Mouse (Mus musculus): ENCODE measurements around the gene Defb30. TPM values are rescaled to one million over a fixed set of nuclear protein-coding genes. Genes with fewer than 3 reads are reported as not detected.

The Defb30 gene
- polyA plus RNA-seq, 1 experiment from 2014 or later = not detected

GRCm38 (mm10) chr14:63011471-63011870, 38.3 kb downstream of the Defb30 start, which contains the start of gene Defb43:
Gene Defb43 (plus strand): TSS chr14:63011771.
- Histone ChIP-seq H3K4me2 (no peak within 1 kb of the TSS), H3K36me3 (no peaks in the 10 kb centered on the region), H3K9me3 (no peaks in the 10 kb centered on the region), H3K4me3 (no peak within 1 kb of the TSS), H3K9ac (no peak within 1 kb of the TSS), H3K27me3 (no peaks in the 10 kb centered on the region), H3K27ac (no peak within 1 kb of the TSS), H3K4me1 (no peaks in the 10 kb centered on the region)
- WGBS = 95% methylated on average over 5 of the region's 5 CpGs
- no peak for ATAC-seq (ENCODE audit: insufficient number of reproducible peaks, insufficient read depth, low FRiP score, low TSS enrichment, low read depth)

- no peaks in the 10 kb centered on the region for H3K36me3 ChIP-seq
- H3K4me2 ChIP-seq = no peak overlapping the region
- H3K27ac ChIP-seq = no peak overlapping the region
- ATAC-seq (ENCODE audit: insufficient number of reproducible peaks, insufficient read depth, low FRiP score, low TSS enrichment, low read depth) = no peak
- 52% methylated on average over 2 of the region's 2 CpGs for WGBS
- no peaks in the 10 kb centered on the region for H3K27me3 ChIP-seq
- H3K9ac ChIP-seq = no peak overlapping the region
- H3K4me3 ChIP-seq = no peak overlapping the region
- no peaks in the 10 kb centered on the region for H3K4me1 ChIP-seq
- H3K9me3 ChIP-seq = no peaks in the 10 kb centered on the region
Measured at GRCm38 (mm10) chr14:63002588-63002987, 47.2 kb downstream of the Defb30 start.

DNA sequence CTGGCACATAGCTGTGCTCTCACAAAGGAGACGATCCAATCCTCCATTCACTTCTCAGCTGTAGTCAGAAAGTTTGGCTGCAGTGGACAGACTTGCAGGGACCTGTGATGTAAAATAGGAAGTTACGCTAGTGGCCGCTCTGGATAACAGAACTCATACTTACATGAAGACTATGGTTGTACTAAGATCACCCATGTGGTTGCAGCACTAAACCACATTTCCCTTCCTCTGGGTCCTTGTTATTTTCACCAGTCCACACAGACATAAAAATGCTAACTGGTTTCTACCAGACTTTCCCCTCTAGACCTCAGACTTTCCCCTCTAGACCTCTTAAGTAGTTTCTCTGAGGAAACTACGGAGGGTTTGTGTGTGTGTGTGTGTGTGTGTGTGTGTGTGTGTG, 50.8 kb downstream of the Defb30 start:
- Histone ChIP-seq H3K4me1 (no peaks in the 10 kb centered on the region), H3K36me3 (no peaks in the 10 kb centered on the region), H3K4me2 (no peak overlapping the region), H3K9me3 (no peaks in the 10 kb centered on the region), H3K27me3 (no peaks in the 10 kb centered on the region), H3K4me3 (no peak overlapping the region), H3K9ac (no peak overlapping the region), H3K27ac (no peak overlapping the region)
- no peak for ATAC-seq (ENCODE audit: insufficient number of reproducible peaks, insufficient read depth, low FRiP score, low TSS enrichment, low read depth)
- WGBS = 91% methylated on average over 4 of the region's 4 CpGs

- ATAC-seq (ENCODE audit: insufficient number of reproducible peaks, insufficient read depth, low FRiP score, low TSS enrichment, low read depth) = no peak
- Histone ChIP-seq H3K4me1 (peaks cover 6% of the 10 kb centered on the region), H3K36me3 (no peaks in the 10 kb centered on the region), H3K4me2 (no peak within 1 kb of the TSS), H3K27ac (no peak within 1 kb of the TSS), H3K9ac (no peak within 1 kb of the TSS), H3K9me3 (no peaks in the 10 kb centered on the region), H3K27me3 (no peaks in the 10 kb centered on the region), H3K4me3 (no peak within 1 kb of the TSS)
- 82% methylated on average over 8 of the region's 8 CpGs for WGBS
Measured at GRCm38 (mm10) chr14:62997777-62998176, 52.0 kb downstream of the Defb30 start, which contains the start of gene Defb47. Gene Defb47 (plus strand): TSS chr14:62998077.

DNA sequence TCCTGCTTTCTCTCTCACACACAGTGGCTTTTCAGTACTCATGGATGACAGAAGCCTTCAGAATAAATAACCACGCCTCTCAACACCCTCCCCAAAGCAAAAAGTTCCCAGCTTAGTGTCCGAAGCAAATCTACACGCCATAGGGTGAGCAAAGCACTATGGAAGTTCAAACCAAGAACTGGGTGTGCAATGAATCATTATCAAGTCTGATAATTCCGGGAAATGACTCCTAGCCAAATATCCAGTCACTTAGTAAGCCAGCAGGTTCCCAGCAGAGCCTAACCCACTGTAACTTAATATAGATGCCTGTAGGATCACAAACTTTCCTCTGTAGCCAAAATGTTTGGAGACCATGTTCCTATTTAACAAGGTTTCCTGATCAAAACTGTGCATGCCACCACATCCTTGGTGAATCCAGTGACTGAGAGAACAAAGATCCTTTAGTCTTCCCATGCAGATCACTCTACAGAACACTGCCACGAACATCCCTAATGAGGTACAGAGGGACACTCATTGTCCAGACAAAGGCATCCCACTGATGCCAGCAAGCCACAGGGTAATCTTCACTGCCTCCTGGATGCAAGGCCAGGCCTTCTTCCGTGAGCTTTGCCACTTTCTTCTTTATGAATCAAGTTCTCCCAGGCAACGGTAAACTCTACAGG, 57.8 kb downstream of the Defb30 start:
- no peak for ATAC-seq (ENCODE audit: insufficient number of reproducible peaks, insufficient read depth, low FRiP score, low TSS enrichment, low read depth)

DNA sequence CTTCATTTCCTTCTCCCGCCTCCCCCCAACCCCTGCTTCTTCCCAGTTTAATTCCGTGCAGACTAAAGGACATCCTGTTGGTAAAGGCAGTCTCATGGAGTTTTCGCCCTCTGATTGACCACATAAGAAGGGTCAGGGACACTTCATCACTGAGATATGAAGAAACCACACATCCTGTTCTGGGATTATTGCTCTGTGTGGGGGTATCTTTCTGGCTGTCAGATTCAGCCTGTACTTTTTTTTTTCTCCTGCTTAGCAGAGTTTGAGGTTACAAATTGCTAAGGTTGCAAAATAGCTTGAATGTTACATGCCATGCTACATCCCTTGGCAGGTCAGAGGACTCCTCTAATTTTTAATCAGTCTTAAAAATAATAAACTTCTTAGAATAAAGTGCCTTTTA, 58.5 kb downstream of the Defb30 start:
- H3K27ac ChIP-seq = no peak overlapping the region
- ATAC-seq (ENCODE audit: insufficient number of reproducible peaks, insufficient read depth, low FRiP score, low TSS enrichment, low read depth) = no peak
- H3K36me3 ChIP-seq = no peaks in the 10 kb centered on the region
- no peak overlapping the region for H3K4me2 ChIP-seq
- H3K9me3 ChIP-seq = no peaks in the 10 kb centered on the region
- H3K9ac ChIP-seq = no peak overlapping the region
- WGBS = 66% methylated on average over 3 of the region's 3 CpGs
- no peaks in the 10 kb centered on the region for H3K27me3 ChIP-seq
- peaks cover 8% of the 10 kb centered on the region for H3K4me1 ChIP-seq
- H3K4me3 ChIP-seq = no peak overlapping the region

More for the DNA sequence above, 57.8 kb downstream of the Defb30 start:
- peaks cover 8% of the 10 kb centered on the region for H3K4me1 ChIP-seq
- no peak overlapping the region for H3K9ac ChIP-seq
- no peak overlapping the region for H3K27ac ChIP-seq
- no peaks in the 10 kb centered on the region for H3K36me3 ChIP-seq
- H3K9me3 ChIP-seq = no peaks in the 10 kb centered on the region
- no peak overlapping the region for H3K4me2 ChIP-seq
- H3K27me3 ChIP-seq = no peaks in the 10 kb centered on the region
- 65% methylated on average over 7 of the region's 7 CpGs for WGBS
- H3K4me3 ChIP-seq = no peak overlapping the region

DNA sequence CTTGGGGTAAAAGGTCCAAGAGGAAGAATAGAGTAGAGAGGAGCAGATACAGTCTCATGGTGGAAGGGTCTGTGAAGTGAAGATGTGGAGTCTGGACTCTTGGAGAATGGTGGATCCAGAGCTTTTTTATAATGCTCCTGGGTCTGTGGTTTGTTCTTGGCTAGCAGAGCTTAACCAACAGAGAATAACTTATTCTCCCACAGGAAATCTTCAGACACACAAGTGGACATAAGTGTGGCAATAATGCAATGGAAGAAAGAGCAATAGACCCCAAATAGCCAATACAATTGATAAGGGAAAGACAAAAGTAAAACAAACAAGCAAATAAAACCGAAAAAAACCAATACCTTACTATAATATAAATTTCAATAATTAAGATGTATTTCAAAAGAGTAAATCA, 65.3 kb downstream of the Defb30 start, which contains the start of gene Defb48:
Gene Defb48, minus strand, starts transcription at position 101 of the 400 bp plus-strand sequence.
- H3K27me3 ChIP-seq = no peaks in the 10 kb centered on the region
- H3K36me3 ChIP-seq = no peaks in the 10 kb centered on the region
- 70% methylated on average over 1 of the region's 1 CpGs for WGBS
- ATAC-seq (ENCODE audit: insufficient number of reproducible peaks, insufficient read depth, low FRiP score, low TSS enrichment, low read depth) = no peak
- H3K9me3 ChIP-seq = no peaks in the 10 kb centered on the region
- no peak within 1 kb of the TSS for H3K27ac ChIP-seq
- no peak within 1 kb of the TSS for H3K4me3 ChIP-seq
- no peaks in the 10 kb centered on the region for H3K4me1 ChIP-seq
- H3K4me2 ChIP-seq = no peak within 1 kb of the TSS
- H3K9ac ChIP-seq = no peak within 1 kb of the TSS

Other genes starting within 250 kb of the Defb30 start
- 7.4 and 9.2 TPM in 2 replicates for gene Wdfy2, start 212.3 kb downstream of the Defb30 start, polyA plus RNA-seq (2015; fragmentation: Nextera tagmentation; extraction: Ambion mirVana)
- gene Defb48, start 65.5 kb downstream of the Defb30 start, polyA plus RNA-seq (2015; fragmentation: Nextera tagmentation; extraction: Ambion mirVana) = not detected in 2 replicates
- not detected in 2 replicates for gene Defb47, start 51.9 kb downstream of the Defb30 start, polyA plus RNA-seq (2015; fragmentation: Nextera tagmentation; extraction: Ambion mirVana)
- not detected in 2 replicates for gene Defb43, start 38.2 kb downstream of the Defb30 start, polyA plus RNA-seq (2015; fragmentation: Nextera tagmentation; extraction: Ambion mirVana)
- gene Defb42, start 3.0 kb downstream of the Defb30 start, polyA plus RNA-seq (2015; fragmentation: Nextera tagmentation; extraction: Ambion mirVana) = not detected in 2 replicates